Mouse (Mus musculus) G1E (cell line): Measurements from ENCODE around the gene Olfr1392. TPM values are rescaled to one million over a fixed set of nuclear protein-coding genes. Genes with fewer than 3 reads are reported as not detected.

Experiments used
- ATAC-seq: 2 replicates; pipeline ENCODE4 v1.8.0; 2016; ENCODE audit warnings: mild to moderate bottlenecking; ENCODE audit not compliant: insufficient number of reproducible peaks, poor library complexity, low FRiP score, severe bottlenecking; ENCODE audit errors: extremely low read depth
- DNase-seq: peaks from one replicate; pipeline ENCODE4 v3.0.0; 2012; ENCODE audit warnings: low spot score
- H3K27me3 ChIP-seq: 2 replicates; pipeline ENCODE4 v1.6.1; 2012; ENCODE audit warnings: mild to moderate bottlenecking, low read length, inconsistent platforms; ENCODE audit not compliant: insufficient read depth
- H3K36me3 ChIP-seq: replicated peaks from 2 replicates; pipeline ENCODE3; 2012; ENCODE audit warnings: mild to moderate bottlenecking, inconsistent platforms
- H3K4me1 ChIP-seq: 2 replicates; pipeline ENCODE4 v1.6.1; 2012; ENCODE audit warnings: low read depth, low read length, inconsistent platforms, mixed read lengths; ENCODE audit not compliant: insufficient read depth
- H3K4me3 ChIP-seq: 2 replicates; pipeline ENCODE4 v1.5.1; 2012; ENCODE audit warnings: low read depth, mild to moderate bottlenecking, inconsistent platforms, low read length, moderate library complexity, mixed read lengths
- H3K9me3 ChIP-seq: replicated peaks from 2 replicates; pipeline ENCODE4 v1.6.1; 2012; ENCODE audit warnings: inconsistent platforms
- CTCF ChIP-seq: IDR thresholded peaks from 2 replicates; pipeline ENCODE4 v1.5.1; 2012; ENCODE audit warnings: low read depth, low read length, inconsistent platforms, mixed read lengths
- GATA1 ChIP-seq: IDR thresholded peaks from 2 replicates; pipeline ENCODE4 v1.6.1; 2012; ENCODE audit warnings: borderline replicate concordance, low read length, inconsistent platforms, mixed read lengths
- GATA2 ChIP-seq: IDR thresholded peaks from 2 replicates; pipeline ENCODE4 v1.6.1; 2012; ENCODE audit warnings: low read depth, low read length, inconsistent platforms, borderline replicate concordance
- POLR2AphosphoS5 ChIP-seq: IDR thresholded peaks from 2 replicates; pipeline ENCODE4 v1.6.1; 2012; ENCODE audit warnings: low read depth, low read length, inconsistent platforms; ENCODE audit not compliant: insufficient replicate concordance
- TAL1 ChIP-seq: conservative IDR thresholded peaks from 2 replicates; pipeline ENCODE4 v1.6.1; 2012; ENCODE audit warnings: low read depth, low read length, inconsistent platforms, mixed read lengths
- polyA plus RNA-seq: library from polyadenylated mRNA; stranded (reverse); fragments of >175 nt; gene quantifications from 2 replicates; pipeline ENCODE4 v1.2.3, GENCODE M21; 2012
- total RNA-seq, 2 experiments: library from RNA; stranded (forward) in 1 of 2; stranded (reverse) in 1 of 2; fragments of 200-1000 nt in 1 of 2; fragments of >200 nt in 1 of 2; fragmentation: Nextera tagmentation in 1 of 2; gene quantifications; 2 replicates each; pipeline ENCODE4 v1.2.3; 2014 to 2017

Olfr1392 gene
- total and polyA plus RNA-seq, 3 experiments = 0.11 TPM; not detected in 2

- TF ChIP-seq GATA1 = no peak
- TF ChIP-seq GATA2 = no peak
- TF ChIP-seq CTCF = no peak
- no peak for TF ChIP-seq TAL1
- TF ChIP-seq POLR2AphosphoS5 = no peak
- peaks cover 22% of the 10 kb centered on the region for H3K4me1 ChIP-seq
- DNase-seq (no peak), ATAC-seq (no peak)
- no peak overlapping the region for H3K4me3 ChIP-seq
- H3K27me3 ChIP-seq = no peaks in the 10 kb centered on the region; the same call in 1 of the 2 replicates
- H3K36me3 ChIP-seq = peaks cover 82% of the 10 kb centered on the region
- H3K9me3 ChIP-seq = no peaks in the 10 kb centered on the region
Observed at GRCm38 (mm10) chr11:49262286-49262685, 22.8 kb upstream of the Olfr1392 start.

- Histone ChIP-seq H3K4me3 (no peak overlapping the region), H3K27me3 (no peaks in the 10 kb centered on the region; the same call in 1 of the 2 replicates), H3K36me3 (peaks cover 80% of the 10 kb centered on the region), H3K4me1 (peaks cover 22% of the 10 kb centered on the region), H3K9me3 (no peaks in the 10 kb centered on the region)
- DNase-seq (no peak), ATAC-seq (no peak)
- TF ChIP-seq GATA1 = no peak
- no peak for TF ChIP-seq TAL1
- TF ChIP-seq CTCF = no peak
- no peak for TF ChIP-seq POLR2AphosphoS5
- no peak for TF ChIP-seq GATA2
Observed at GRCm38 (mm10) chr11:49263149-49263548, 21.9 kb upstream of the Olfr1392 start.

GRCm38 (mm10) chr11:49264081-49264480 lies 21.0 kb upstream of the Olfr1392 start:
- Histone ChIP-seq H3K4me3 (no peak overlapping the region), H3K27me3 (no peaks in the 10 kb centered on the region; the same call in 1 of the 2 replicates), H3K9me3 (no peaks in the 10 kb centered on the region), H3K36me3 (peaks cover 76% of the 10 kb centered on the region), H3K4me1 (peaks cover 22% of the 10 kb centered on the region)
- DNase-seq = no peak
- TF ChIP-seq GATA2 = no peak
- TF ChIP-seq CTCF = no peak
- no peak for TF ChIP-seq TAL1
- TF ChIP-seq POLR2AphosphoS5 = no peak
- no peak for TF ChIP-seq GATA1
- no peak for ATAC-seq

- DNase-seq (no peak), ATAC-seq (no peak)
- Histone ChIP-seq H3K36me3 (peaks cover 73% of the 10 kb centered on the region), H3K4me3 (no peak overlapping the region), H3K4me1 (peaks cover 22% of the 10 kb centered on the region), H3K27me3 (no peaks in the 10 kb centered on the region; the same call in 1 of the 2 replicates), H3K9me3 (no peaks in the 10 kb centered on the region)
- TF ChIP-seq GATA1 (no peak), GATA2 (no peak), POLR2AphosphoS5 (no peak), CTCF (no peak), TAL1 (no peak)
Observed at GRCm38 (mm10) chr11:49264622-49265021, 20.5 kb upstream of the Olfr1392 start.

- peaks cover 68% of the 10 kb centered on the region for H3K36me3 ChIP-seq
- no peak overlapping the region for H3K4me3 ChIP-seq
- H3K27me3 ChIP-seq = no peaks in the 10 kb centered on the region; the same call in 1 of the 2 replicates
- no peak for TF ChIP-seq POLR2AphosphoS5
- no peak for TF ChIP-seq GATA1
- TF ChIP-seq TAL1 = no peak
- TF ChIP-seq GATA2 = no peak
- TF ChIP-seq CTCF = no peak
- DNase-seq (no peak), ATAC-seq (no peak)
- peaks cover 21% of the 10 kb centered on the region for H3K4me1 ChIP-seq
- no peaks in the 10 kb centered on the region for H3K9me3 ChIP-seq
Observed at GRCm38 (mm10) chr11:49265101-49265500, 20.0 kb upstream of the Olfr1392 start.

- Histone ChIP-seq H3K4me3 (no peak overlapping the region), H3K4me1 (peaks cover 14% of the 10 kb centered on the region), H3K36me3 (peaks cover 52% of the 10 kb centered on the region), H3K9me3 (no peaks in the 10 kb centered on the region), H3K27me3 (no peaks in the 10 kb centered on the region)
- TF ChIP-seq CTCF (no peak), TAL1 (no peak), POLR2AphosphoS5 (no peak), GATA1 (no peak), GATA2 (no peak)
- DNase-seq (no peak), ATAC-seq (no peak)
Observed at GRCm38 (mm10) chr11:49266671-49267070, 18.4 kb upstream of the Olfr1392 start.

- no peak for ATAC-seq
- peaks cover 11% of the 10 kb centered on the region for H3K4me1 ChIP-seq
- no peak for DNase-seq
- no peak overlapping the region for H3K4me3 ChIP-seq
- TF ChIP-seq CTCF (no peak), GATA2 (no peak), GATA1 (no peak), POLR2AphosphoS5 (no peak), TAL1 (no peak)
- H3K9me3 ChIP-seq = no peaks in the 10 kb centered on the region
- H3K36me3 ChIP-seq = peaks cover 46% of the 10 kb centered on the region
- H3K27me3 ChIP-seq = peaks cover 3% of the 10 kb centered on the region; the same call in 1 of the 2 replicates
Observed at GRCm38 (mm10) chr11:49267316-49267715, 17.8 kb upstream of the Olfr1392 start.
